Mouse (Mus musculus) skeletal muscle tissue, adult 2 months (tissue): Measurements from ENCODE around the gene Sox6.
A peak's percentile ranks its signal among the peaks of the same experiment; 100 is the strongest.
"Not testable (repeated sequence)": the region's sequence is repeated elsewhere in the genome, so short reads cannot be mapped to it uniquely, and the experiment has no call there.

Source experiments
- DNase-seq: peaks from one replicate; pipeline ENCODE4 v3.0.0-alpha.2; 2012; ENCODE audit warnings: low read depth, low spot score

Gene Sox6

GRCm38 (mm10) chr7:116038511-116038910 lies at the start of gene Sox6:
TSS of gene Sox6 (minus strand) at chr7:116038796.
- DNase-seq, result no peak

- DNase-seq, result not testable (repeated sequence)
These were observed 45.8 kb upstream of the Sox6 start, which contains the start of gene Gm4353 for GRCm38 (mm10) chr7:116084366-116084765. TSS of gene Gm4353 (minus strand) at chr7:116084635.

GRCm38 (mm10) chr7:116060739-116061138 lies 22.1 kb upstream of the Sox6 start:
- DNase-seq, result no peak

- no peak for DNase-seq
These were observed 1.9 kb upstream of the Sox6 start for GRCm38 (mm10) chr7:116040470-116041019.

- peak; percentile 78 for DNase-seq
These were observed 1.2 kb upstream of the Sox6 start for GRCm38 (mm10) chr7:116039538-116040466.

- DNase-seq, result no peak
These were observed 571 bp upstream of the Sox6 start, which contains the start of gene 1110004F10Rik for GRCm38 (mm10) chr7:116039196-116039537. TSS of gene 1110004F10Rik (plus strand) at chr7:116039397.

- DNase-seq, result no peak
These were observed 572 bp downstream of the Sox6 start for GRCm38 (mm10) chr7:116038024-116038423.

GRCm38 (mm10) chr7:116036591-116037555 lies 1.7 kb downstream of the Sox6 start:
- DNase-seq, result no peak

- DNase-seq, result no peak
These were observed 3.1 kb downstream of the Sox6 start for GRCm38 (mm10) chr7:116035504-116035903.

- peak; percentile 81 for DNase-seq
These were observed 4.3 kb downstream of the Sox6 start for GRCm38 (mm10) chr7:116034282-116034758.

- DNase-seq, result peak; percentile 77
These were observed 5.0 kb downstream of the Sox6 start for GRCm38 (mm10) chr7:116033371-116034241.

- peak; percentile 79 for DNase-seq
These were observed 5.8 kb downstream of the Sox6 start for GRCm38 (mm10) chr7:116032596-116033307.

- peak; percentile 77 for DNase-seq
These were observed 6.6 kb downstream of the Sox6 start for GRCm38 (mm10) chr7:116031718-116032595.

GRCm38 (mm10) chr7:116031388-116031717 lies 7.2 kb downstream of the Sox6 start:
- DNase-seq, result no peak

GRCm38 (mm10) chr7:116030597-116031387 lies 7.8 kb downstream of the Sox6 start:
- DNase-seq, result peak; percentile 93

- DNase-seq, result no peak
These were observed 8.6 kb downstream of the Sox6 start for GRCm38 (mm10) chr7:116029991-116030390.

GRCm38 (mm10) chr7:116002726-116003125 lies 35.9 kb downstream of the Sox6 start:
- peak; percentile 57 for DNase-seq

GRCm38 (mm10) chr7:115988109-115988779 lies 50.4 kb downstream of the Sox6 start:
- DNase-seq, result no peak
